10 mouse cellular contexts compared by ENCODE assay signal in the genomic region with DNA sequence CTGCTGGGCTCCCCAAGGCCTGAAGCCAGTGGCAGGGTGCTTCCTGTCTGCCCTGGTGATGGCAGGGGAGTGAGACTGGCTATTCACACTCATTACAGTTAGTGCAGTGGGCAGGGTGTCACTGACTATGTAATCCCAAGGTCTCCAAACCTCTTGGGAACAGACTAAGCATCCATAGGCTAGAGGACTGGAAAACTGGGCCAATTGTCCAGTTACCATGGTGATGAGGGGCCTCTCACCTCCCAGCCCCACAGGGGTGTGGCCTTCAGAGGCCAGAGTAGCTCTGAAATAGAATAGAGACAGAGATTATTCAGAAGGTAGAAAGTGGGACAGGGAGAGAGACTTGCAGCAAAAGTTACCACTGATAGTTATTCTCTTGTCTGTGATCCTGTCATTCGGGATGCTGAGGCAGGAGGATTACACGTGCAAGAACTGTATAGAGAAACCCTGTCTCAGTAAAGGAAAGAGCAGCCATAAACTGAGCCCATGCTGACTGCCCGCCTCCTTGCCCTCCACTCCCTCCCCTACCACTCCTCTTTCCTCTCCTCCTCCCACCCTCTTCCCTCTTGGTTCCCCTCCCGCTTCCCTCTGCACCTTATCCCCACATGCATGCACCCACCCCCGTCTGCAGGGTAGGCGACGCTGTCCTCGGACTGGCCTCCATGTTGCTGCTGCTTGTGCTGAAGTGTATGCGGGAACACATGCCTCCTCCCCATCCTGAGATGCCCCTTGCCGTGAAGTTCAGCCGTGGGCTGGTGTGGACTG. TPM values are rescaled to one million over a fixed set of nuclear protein-coding genes. Genes with fewer than 3 reads are reported as not detected.
DNase-seq lines count a peak whose midpoint lies in the region; ATAC-seq lines count a peak whose summit lies in the region.
"Had no signal": no experiment of that assay in that cellular context is flagged by ENCODE, and none has a peak within 500 bp of the region (broad histone marks: within the 10 kb centered on the region; RNA-seq: fewer than 3 reads in every experiment).

No protein-coding gene starts in this region.

- H3K4me2 ChIP-seq in heart, embryonic 14.5 days (ENCODE audit: low read length): peak overlapping the region; percentile 16; the same call in 1 of the 2 replicates
- peak overlapping the region; percentile 36 for H3K4me2 ChIP-seq in hindbrain, embryonic 14.5 days (replicated peaks)
- peak overlapping the region; percentile 47 for H3K4me2 ChIP-seq in midbrain, embryonic 15.5 days

- no peak overlapping the region for H3K4me3 ChIP-seq in heart, embryonic 14.5 days (ENCODE audit: control insufficient read depth in 1 of 2, insufficient read depth in 1 of 2, low read depth in 1 of 2, low read length in 2 of 2)
- 0 out of 2 replicates have a peak overlapping the region, but pooled peaks have one; percentile 4 for H3K4me3 ChIP-seq in hindbrain, embryonic 14.5 days (replicated peaks; ENCODE audit: low read length)
- peak overlapping the region; percentile 29 for H3K4me3 ChIP-seq in midbrain, embryonic 15.5 days

- 0 out of 2 replicates have a peak overlapping the region, but pooled peaks have one; percentile 11 for H3K9ac ChIP-seq in heart, embryonic 14.5 days (ENCODE audit: low read length)
- H3K9ac ChIP-seq in hindbrain, embryonic 14.5 days: no peak overlapping the region
- peak overlapping the region; percentile 27; the same call in 1 of the 2 replicates for H3K9ac ChIP-seq in midbrain, embryonic 15.5 days

- ATAC-seq in heart, embryonic 14.5 days (ENCODE audit: insufficient number of reproducible peaks, insufficient read depth, low FRiP score, low read depth): no peak
- ATAC-seq in hindbrain, embryonic 14.5 days (ENCODE audit: low FRiP score): peak; percentile 27; the same call in 1 of the 2 replicates
- peak; percentile 50 for ATAC-seq in midbrain, embryonic 15.5 days (replicated peaks)
- ATAC-seq in frontal cortex, adult (ENCODE audit: low TSS enrichment): no peak

- no peaks in the 10 kb centered on the region for H3K27me3 ChIP-seq in heart, embryonic 14.5 days (ENCODE audit: control insufficient read depth, insufficient read depth, low read length)
- H3K27me3 ChIP-seq in hindbrain, embryonic 14.5 days (ENCODE audit: control insufficient read depth, insufficient read depth, low read length): no peaks in the 10 kb centered on the region
- no peaks in the 10 kb centered on the region for H3K27me3 ChIP-seq in midbrain, embryonic 15.5 days (replicated peaks)

- 0 out of 2 replicates have a peak, but pooled peaks cover 5% of the 10 kb centered on the region for H3K9me3 ChIP-seq in heart, embryonic 14.5 days (ENCODE audit: control insufficient read depth, low read length)
- no peaks in the 10 kb centered on the region for H3K9me3 ChIP-seq in hindbrain, embryonic 14.5 days (ENCODE audit: control insufficient read depth, low read length)
- no peaks in the 10 kb centered on the region for H3K9me3 ChIP-seq in midbrain, embryonic 15.5 days

- H3K27ac ChIP-seq in heart, embryonic 14.5 days (replicated peaks in 1 of 2; ENCODE audit: control insufficient read depth in 1 of 2, insufficient read depth in 1 of 2, low read depth in 2 of 2, low read length in 2 of 2): no peak overlapping the region
- no peak overlapping the region for H3K27ac ChIP-seq in hindbrain, embryonic 14.5 days
- 0 out of 2 replicates have a peak overlapping the region, but pooled peaks have one; percentile 38 for H3K27ac ChIP-seq in midbrain, embryonic 15.5 days
- H3K27ac ChIP-seq: macrophage had no signal

- no peaks in the 10 kb centered on the region; a peak in 1 of 4 replicates for H3K4me1 ChIP-seq in heart, embryonic 14.5 days (ENCODE audit: control insufficient read depth in 2 of 2, insufficient read depth in 2 of 2, low read length in 2 of 2)
- H3K4me1 ChIP-seq in hindbrain, embryonic 14.5 days (replicated peaks; ENCODE audit: control insufficient read depth, insufficient read depth, low read length): no peaks in the 10 kb centered on the region; the same call in 1 of the 2 replicates
- peaks cover 10% of the 10 kb centered on the region for H3K4me1 ChIP-seq in midbrain, embryonic 15.5 days

- intact Hi-C loops in heart, postnatal 25 days (cut with DNase I): loop anchor here (1.0 to 5.0 kb wide), 2 partner anchors 23 to 39 kb away; no protein-coding TSS in a partner anchor

- DNase-seq in heart, postnatal 25 days (ENCODE audit: low spot score): no peak
- DNase-seq in embryo, embryonic 10.5 days (ENCODE audit: low spot score): peak; percentile 60
- no peak for DNase-seq in hindbrain, embryonic 14.5 days (ENCODE audit: low spot score)
- DNase-seq in T-cell, adult 2 months (ENCODE audit: low spot score): no peak
- no peak for DNase-seq in frontal cortex, postnatal 25 days (ENCODE audit: low spot score in 2 of 2)

- 46% methylated on average over 11 of the region's 11 CpGs for WGBS in heart, embryonic 14.5 days
- 31% methylated on average over 11 of the region's 11 CpGs for WGBS in hindbrain, embryonic 14.5 days
- 20% methylated on average over 11 of the region's 11 CpGs for WGBS in midbrain, embryonic 15.5 days

- H3K36me3 ChIP-seq in heart, embryonic 14.5 days (ENCODE audit: control insufficient read depth, insufficient read depth, low read length): peaks cover 41% of the 10 kb centered on the region
- no peaks in the 10 kb centered on the region; the same call in 1 of the 2 replicates for H3K36me3 ChIP-seq in hindbrain, embryonic 14.5 days (replicated peaks; ENCODE audit: control insufficient read depth, insufficient read depth)
- no peaks in the 10 kb centered on the region for H3K36me3 ChIP-seq in midbrain, embryonic 15.5 days (replicated peaks)

RNA-seq across cellular contexts. Expression of a gene that starts 7.6 kb away (rescaled TPM):
- polyA plus RNA-seq in heart, embryonic 14.5 days (2014; fragmentation: Nextera tagmentation; extraction: Ambion mirVana): 10.5 and 11.0 TPM in 2 replicates
- 1 to 10 TPM; 2.3 to 2.8 TPM for total RNA-seq in heart, postnatal 25 days (2021)
- 5.0 and 6.0 TPM in 2 replicates for polyA plus RNA-seq in hindbrain, embryonic 14.5 days (2014; fragmentation: Nextera tagmentation; extraction: Ambion mirVana)
- polyA plus RNA-seq in midbrain, embryonic 15.5 days (2015; fragmentation: Nextera tagmentation; extraction: Ambion mirVana): 6.9 and 7.4 TPM in 2 replicates

RNA-seq across cellular contexts. Expression of a gene that starts 7.6 kb away (rescaled TPM):
- polyA plus RNA-seq in heart, embryonic 14.5 days (2014; fragmentation: Nextera tagmentation; extraction: Ambion mirVana): 6.9 and 7.4 TPM in 2 replicates
- total RNA-seq in heart, postnatal 25 days (2021): 1 to 10 TPM; 4.8 to 5.1 TPM
- polyA plus RNA-seq in hindbrain, embryonic 14.5 days (2014; fragmentation: Nextera tagmentation; extraction: Ambion mirVana): 3.4 and 5.1 TPM in 2 replicates
- 5.2 and 6.6 TPM in 2 replicates for polyA plus RNA-seq in midbrain, embryonic 15.5 days (2015; fragmentation: Nextera tagmentation; extraction: Ambion mirVana)

RNA-seq across cellular contexts. Expression of a gene that starts 29.9 kb away (rescaled TPM):
- 12.0 and 12.4 TPM in 2 replicates for polyA plus RNA-seq in heart, embryonic 14.5 days (2014; fragmentation: Nextera tagmentation; extraction: Ambion mirVana)
- total RNA-seq in heart, postnatal 25 days (2021): 10 to 100 TPM; 14.6 TPM
- 1.5 and 2.2 TPM in 2 replicates for polyA plus RNA-seq in hindbrain, embryonic 14.5 days (2014; fragmentation: Nextera tagmentation; extraction: Ambion mirVana)
- 1.4 and 1.6 TPM in 2 replicates for polyA plus RNA-seq in midbrain, embryonic 15.5 days (2015; fragmentation: Nextera tagmentation; extraction: Ambion mirVana)

RNA-seq across cellular contexts. Expression of a gene that starts 55.4 kb away (rescaled TPM):
- 0.39 and 0.51 TPM in 2 replicates for polyA plus RNA-seq in heart, embryonic 14.5 days (2014; fragmentation: Nextera tagmentation; extraction: Ambion mirVana)
- under 1 TPM; 0.08 to 0.10 TPM for total RNA-seq in heart, postnatal 25 days (2021)
- polyA plus RNA-seq in hindbrain, embryonic 14.5 days (2014; fragmentation: Nextera tagmentation; extraction: Ambion mirVana): 0.16 and 0.18 TPM in 2 replicates
- polyA plus RNA-seq in midbrain, embryonic 15.5 days (2015; fragmentation: Nextera tagmentation; extraction: Ambion mirVana): 0.34 and 0.37 TPM in 2 replicates
- polyA plus RNA-seq: C2C12 had no signal

Comparison
In these comparisons a context has a peak if more than half of its experiments do, and no peak if none do; other contexts are left out.
1. ATAC-seq: peak in hindbrain, embryonic 14.5 days (single experiment) and midbrain, embryonic 15.5 days (single experiment); none in heart, embryonic 14.5 days (single experiment) and frontal cortex, adult (single experiment).
2. H3K4me3 ChIP-seq: peak in hindbrain, embryonic 14.5 days (single experiment) and midbrain, embryonic 15.5 days (single experiment); none in heart, embryonic 14.5 days (0 of 2).
3. Peak in every context shown above with its lines, with median percentiles within 50 percentile points of each other: H3K4me2 ChIP-seq.